Mouse (Mus musculus) intestine, embryonic 14.5 days (tissue): ENCODE measurements at regions not wholly inside any gene's neighbourhood (a gene's known extent, or its start where the extent isn't known, plus 50 kb on each side); places are given as distances from the start of the nearest gene placed in this dataset.
"Not testable (repeated sequence)": the region's sequence is repeated elsewhere in the genome, so short reads cannot be mapped to it uniquely, and the experiment has no call there.

Source experiments
- ATAC-seq: fragments of 200-750 bp; cut with Nextera tagmentation; replicated peaks from 2 replicates; pipeline ENCODE4 v1.8.0; 2017; ENCODE audit warnings: low read depth, moderate number of reproducible peaks, moderate TSS enrichment, moderate library complexity; ENCODE audit not compliant: low FRiP score, low TSS enrichment
- DNase-seq: peaks from one replicate; pipeline ENCODE4 v3.0.0-alpha.2; 2018; ENCODE audit warnings: low spot score
- H3K27ac ChIP-seq: fragments of 300-500 bp; sonication (generic); 2 replicates; pipeline ENCODE4 v1.5.1; 2014; ENCODE audit warnings: low read depth, mild to moderate bottlenecking, control low read depth
- H3K27me3 ChIP-seq: fragments of 300-500 bp; sonication (generic); replicated peaks from 2 replicates; pipeline ENCODE4 v1.6.1; 2014; ENCODE audit warnings: low read length, control low read depth; ENCODE audit not compliant: control insufficient read depth, insufficient read depth
- H3K36me3 ChIP-seq: fragments of 300-500 bp; sonication (generic); 2 replicates; pipeline ENCODE4 v1.6.1; 2014; ENCODE audit warnings: low read length, control low read depth; ENCODE audit not compliant: control insufficient read depth, insufficient read depth
- H3K4me1 ChIP-seq: fragments of 300-500 bp; sonication (generic); replicated peaks from 2 replicates; pipeline ENCODE4 v1.6.1; 2014; ENCODE audit warnings: low read length, control low read depth, mixed read lengths; ENCODE audit not compliant: control insufficient read depth, insufficient read depth
- H3K4me2 ChIP-seq: fragments of 300-500 bp; sonication (generic); 2 replicates; pipeline ENCODE4 v1.6.1; 2014; ENCODE audit warnings: low read length
- H3K4me3 ChIP-seq: fragments of 300-500 bp; sonication (generic); 2 replicates; pipeline ENCODE4 v1.5.1; 2014; ENCODE audit warnings: low read depth, low read length, control low read depth, mixed read lengths
- H3K9ac ChIP-seq: fragments of 300-500 bp; sonication (generic); 2 replicates; pipeline ENCODE4 v1.6.1; 2014; ENCODE audit warnings: mild to moderate bottlenecking, low read length
- H3K9me3 ChIP-seq: fragments of 300-500 bp; sonication (generic); 2 replicates; pipeline ENCODE4 v1.6.1; 2016; ENCODE audit warnings: low read length, control low read depth; ENCODE audit not compliant: control insufficient read depth
- WGBS: fragments of 180-500 bp; shearing (Covaris S2); extraction: QIAGEN DNeasy Blood & Tissue Kit; methylation state at CpG from one replicate; pipeline ENCODE4 v1.1.7; 2014; 5-methylcytosine and 5-hydroxymethylcytosine counted together

- Histone ChIP-seq H3K9ac (no peak overlapping the region), H3K4me2 (no peak overlapping the region), H3K4me3 (no peak overlapping the region), H3K27ac (no peak overlapping the region), H3K36me3 (no peaks in the 10 kb centered on the region), H3K4me1 (no peaks in the 10 kb centered on the region), H3K27me3 (no peaks in the 10 kb centered on the region), H3K9me3 (no peaks in the 10 kb centered on the region)
- ATAC-seq: no peak
- WGBS: 61% methylated on average over 6 of the region's 6 CpGs
- DNase-seq: no peak
Measured at GRCm38 (mm10) chr4:10670846-10671428, 203.4 kb upstream of the 2610301B20Rik start.

- ATAC-seq: no peak
- no peak for DNase-seq
- Histone ChIP-seq H3K4me1 (no peaks in the 10 kb centered on the region), H3K27me3 (no peaks in the 10 kb centered on the region), H3K9me3 (no peaks in the 10 kb centered on the region), H3K4me3 (no peak overlapping the region), H3K27ac (no peak overlapping the region), H3K36me3 (no peaks in the 10 kb centered on the region), H3K4me2 (no peak overlapping the region), H3K9ac (no peak overlapping the region)
- 65% methylated on average over 9 of the region's 9 CpGs for WGBS
Measured at GRCm38 (mm10) chr4:10691086-10691485, 183.2 kb upstream of the 2610301B20Rik start.

- Histone ChIP-seq H3K27me3 (no peaks in the 10 kb centered on the region), H3K9me3 (no peaks in the 10 kb centered on the region), H3K36me3 (no peaks in the 10 kb centered on the region), H3K4me2 (no peak overlapping the region), H3K4me3 (no peak overlapping the region), H3K27ac (no peak overlapping the region), H3K9ac (no peak overlapping the region), H3K4me1 (no peaks in the 10 kb centered on the region)
- ATAC-seq: 0 out of 2 replicates have a peak, but pooled peaks have one; percentile 62
- no peak for DNase-seq
- 75% methylated on average over 2 of the region's 2 CpGs for WGBS
Measured at GRCm38 (mm10) chr4:10692860-10693259, 181.4 kb upstream of the 2610301B20Rik start.

GRCm38 (mm10) chr4:10693446-10694105 lies 180.7 kb upstream of the 2610301B20Rik start:
- Histone ChIP-seq H3K4me1 (no peaks in the 10 kb centered on the region), H3K4me2 (peak overlapping the region; percentile 11; the same call in 1 of the 2 replicates), H3K9me3 (no peaks in the 10 kb centered on the region), H3K9ac (no peak overlapping the region), H3K4me3 (no peak overlapping the region; the same call in 1 of the 2 replicates), H3K36me3 (no peaks in the 10 kb centered on the region), H3K27ac (no peak overlapping the region), H3K27me3 (no peaks in the 10 kb centered on the region)
- DNase-seq: no peak
- no peak for ATAC-seq
- WGBS: 22% methylated on average over 5 of the region's 15 CpGs

- not testable (repeated sequence) for H3K9me3 ChIP-seq, H3K36me3 ChIP-seq, H3K27me3 ChIP-seq, ATAC-seq, DNase-seq, H3K4me1 ChIP-seq, H3K4me3 ChIP-seq, H3K9ac ChIP-seq, H3K27ac ChIP-seq
- 0 out of 2 replicates have a peak overlapping the region, but pooled peaks have one; percentile 11 for H3K4me2 ChIP-seq
- 80% methylated on average over 4 of the region's 21 CpGs for WGBS
Measured at GRCm38 (mm10) chr4:10694106-10694748, 180.1 kb upstream of the 2610301B20Rik start.

- no peak overlapping the region for H3K4me2 ChIP-seq
- ATAC-seq: no peak
- no peaks in the 10 kb centered on the region for H3K9me3 ChIP-seq
- H3K27me3 ChIP-seq: no peaks in the 10 kb centered on the region
- H3K9ac ChIP-seq: no peak overlapping the region
- 65% methylated on average over 1 of the region's 1 CpGs for WGBS
- DNase-seq: no peak
- no peak overlapping the region for H3K4me3 ChIP-seq
- H3K36me3 ChIP-seq: no peaks in the 10 kb centered on the region
- H3K27ac ChIP-seq: no peak overlapping the region
- H3K4me1 ChIP-seq: no peaks in the 10 kb centered on the region
Measured at GRCm38 (mm10) chr4:10697225-10697836, 177.0 kb upstream of the 2610301B20Rik start.

- no peak for DNase-seq
- H3K27ac ChIP-seq: no peak overlapping the region
- H3K4me2 ChIP-seq: no peak overlapping the region
- H3K9me3 ChIP-seq: no peaks in the 10 kb centered on the region
- H3K4me1 ChIP-seq: no peaks in the 10 kb centered on the region
- no peak overlapping the region for H3K4me3 ChIP-seq
- no peaks in the 10 kb centered on the region for H3K36me3 ChIP-seq
- ATAC-seq: no peak
- no peaks in the 10 kb centered on the region for H3K27me3 ChIP-seq
- 67% methylated on average over 3 of the region's 3 CpGs for WGBS
- H3K9ac ChIP-seq: no peak overlapping the region
Measured at GRCm38 (mm10) chr4:10698637-10699036, 175.7 kb upstream of the 2610301B20Rik start.

GRCm38 (mm10) chr4:10701479-10701878 lies 172.8 kb upstream of the 2610301B20Rik start:
- no peaks in the 10 kb centered on the region for H3K27me3 ChIP-seq
- no peaks in the 10 kb centered on the region for H3K36me3 ChIP-seq
- no peak overlapping the region for H3K9ac ChIP-seq
- H3K9me3 ChIP-seq: no peaks in the 10 kb centered on the region
- DNase-seq (no peak), ATAC-seq (no peak)
- H3K4me3 ChIP-seq: no peak overlapping the region
- H3K4me1 ChIP-seq: no peaks in the 10 kb centered on the region
- H3K27ac ChIP-seq: no peak overlapping the region
- WGBS: 56% methylated on average over 10 of the region's 10 CpGs
- H3K4me2 ChIP-seq: no peak overlapping the region
